Mouse (Mus musculus): ENCODE results near the gene Hspa2. TPM values are rescaled to one million over a fixed set of nuclear protein-coding genes. Genes with fewer than 3 reads are reported as not detected.

The Hspa2 gene
- 13.4 and 16.4 TPM in 2 replicates for polyA plus RNA-seq (2015; fragmentation: Nextera tagmentation; extraction: Ambion mirVana)

GRCm38 (mm10) chr12:76403886-76404537 lies at the start of gene Hspa2:
TSS of gene Hspa2 (plus strand) at chr12:76404176.

GRCm38 (mm10) chr12:76369206-76369977 lies 34.6 kb upstream of the Hspa2 start, which contains the start of gene Zbtb25:
TSS of gene Zbtb25 (minus strand) at chr12:76369602.

GRCm38 (mm10) chr12:76369978-76370830 lies 33.8 kb upstream of the Hspa2 start, which contains the start of gene Zbtb1:
TSS of gene Zbtb1 (plus strand) at chr12:76370266.

GRCm38 (mm10) chr12:76417433-76417854 lies 13.5 kb downstream of the Hspa2 start, which contains the start of gene Ppp1r36:
TSS of gene Ppp1r36 (plus strand) at chr12:76417538.

Other genes starting within 250 kb of the Hspa2 start
- gene Esr2, start 226.9 kb upstream of the Hspa2 start, polyA plus RNA-seq (2015; fragmentation: Nextera tagmentation; extraction: Ambion mirVana), result 0.04 TPM in 1 of 2 replicates, not detected in the other
- not detected in 2 replicates for gene Tex21, start 157.4 kb upstream of the Hspa2 start, polyA plus RNA-seq (2015; fragmentation: Nextera tagmentation; extraction: Ambion mirVana)
- gene Mthfd1, start 148.9 kb upstream of the Hspa2 start, polyA plus RNA-seq (2015; fragmentation: Nextera tagmentation; extraction: Ambion mirVana), result 13.3 and 25.9 TPM in 2 replicates
- 0.70 and 1.7 TPM in 2 replicates for gene Akap5, start 79.3 kb upstream of the Hspa2 start, polyA plus RNA-seq (2015; fragmentation: Nextera tagmentation; extraction: Ambion mirVana)
- gene Zbtb25, start 34.6 kb upstream of the Hspa2 start, polyA plus RNA-seq (2015; fragmentation: Nextera tagmentation; extraction: Ambion mirVana), result 11.1 and 11.2 TPM in 2 replicates
- 2.8 and 4.6 TPM in 2 replicates for gene Zbtb1, start 33.9 kb upstream of the Hspa2 start, polyA plus RNA-seq (2015; fragmentation: Nextera tagmentation; extraction: Ambion mirVana)
- gene Ppp1r36, start 13.4 kb downstream of the Hspa2 start, polyA plus RNA-seq (2015; fragmentation: Nextera tagmentation; extraction: Ambion mirVana), result 1.0 and 1.8 TPM in 2 replicates
- 2.4 and 3.4 TPM in 2 replicates for gene Plekhg3, start 126.7 kb downstream of the Hspa2 start, polyA plus RNA-seq (2015; fragmentation: Nextera tagmentation; extraction: Ambion mirVana)